Mouse (Mus musculus): ENCODE measurements around the gene Tmem235.

The Tmem235 gene

GRCm38 (mm10) chr11:117864805-117865204 is 4.3 kb downstream of the Tmem235 start:
- no peak for DNase-seq (ENCODE audit: low read depth, low spot score)

DNA sequence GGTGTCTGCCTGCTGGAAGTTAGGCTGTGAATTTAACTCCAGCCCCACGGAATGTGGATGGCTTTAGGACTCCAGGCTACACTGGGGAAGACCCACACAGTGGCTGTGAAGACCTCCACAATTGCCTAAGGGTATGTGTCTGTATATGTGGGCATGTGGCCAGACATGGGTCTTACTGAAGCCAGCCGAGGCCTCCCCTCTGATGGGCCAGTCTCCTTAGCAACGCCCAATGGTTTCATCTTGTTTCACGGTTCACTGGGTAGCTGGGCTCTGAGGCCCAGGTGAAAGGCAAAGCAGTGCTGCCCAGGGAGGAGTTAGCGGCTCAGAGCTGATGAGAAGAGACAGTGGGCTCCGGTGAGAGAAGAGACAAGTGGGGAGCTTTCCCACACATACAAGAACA is 5.4 kb downstream of the Tmem235 start:
- DNase-seq (ENCODE audit: low read depth, low spot score) = no peak

GRCm38 (mm10) chr11:117870688-117871365 is 10.3 kb downstream of the Tmem235 start:
- DNase-seq (ENCODE audit: low read depth, low spot score) = peak; percentile 84

- no peak for DNase-seq (ENCODE audit: low read depth, low spot score)
These were observed 10.8 kb downstream of the Tmem235 start for GRCm38 (mm10) chr11:117871376-117871775.

- DNase-seq (ENCODE audit: low read depth, low spot score) = no peak
These were observed 11.5 kb downstream of the Tmem235 start for GRCm38 (mm10) chr11:117871911-117872584.

- no peak for DNase-seq (ENCODE audit: low read depth, low spot score)
These were observed 12.5 kb downstream of the Tmem235 start, which contains the start of gene Tha1 for GRCm38 (mm10) chr11:117872861-117873608. Tha1 (minus strand) TSS chr11:117873481.

DNA sequence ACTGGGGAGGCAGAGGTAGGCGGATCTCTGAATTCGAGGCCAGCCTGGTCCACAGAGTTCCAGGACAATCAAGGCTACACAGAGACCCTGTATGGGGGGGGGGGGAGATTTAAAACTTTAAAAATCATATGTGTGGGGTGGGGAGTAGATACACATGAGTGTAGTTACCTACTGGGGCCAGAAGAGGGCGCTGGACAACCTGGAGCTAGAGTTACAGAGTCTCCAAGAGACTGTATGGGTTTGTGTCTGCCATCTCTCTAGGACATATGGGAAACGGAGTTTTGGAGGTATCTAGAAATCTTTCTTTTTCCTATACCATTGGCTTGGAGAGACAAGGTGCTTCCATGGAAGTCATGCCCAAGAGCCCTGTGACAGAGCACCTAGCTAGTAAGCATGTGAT is 13.9 kb downstream of the Tmem235 start:
- no peak for DNase-seq (ENCODE audit: low read depth, low spot score)

- DNase-seq (ENCODE audit: low read depth, low spot score) = no peak
These were observed 15.1 kb downstream of the Tmem235 start for GRCm38 (mm10) chr11:117875681-117876080.

- no peak for DNase-seq (ENCODE audit: low read depth, low spot score)
These were observed 17.6 kb downstream of the Tmem235 start for GRCm38 (mm10) chr11:117877917-117878745.

DNA sequence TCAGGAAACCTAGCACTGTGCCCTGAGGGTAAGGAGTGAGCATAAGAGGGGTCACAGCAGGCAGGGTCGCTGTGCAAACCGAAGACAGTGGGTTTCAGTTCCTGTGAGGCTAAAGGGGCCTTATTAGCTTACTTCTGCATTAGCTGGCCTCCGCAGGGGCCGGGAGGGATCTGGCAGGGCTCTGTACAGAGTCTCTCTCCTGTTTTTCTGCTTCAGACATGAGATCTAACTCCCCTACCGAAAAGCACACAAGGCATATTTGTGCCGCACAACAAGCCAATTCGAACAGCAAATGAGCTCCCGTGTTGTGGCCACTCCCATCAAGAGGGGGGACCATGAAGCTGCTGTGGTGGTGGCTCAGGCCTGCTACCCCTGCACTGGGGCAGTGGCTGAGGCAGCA is 18.3 kb downstream of the Tmem235 start:
- no peak for DNase-seq (ENCODE audit: low read depth, low spot score)

DNA sequence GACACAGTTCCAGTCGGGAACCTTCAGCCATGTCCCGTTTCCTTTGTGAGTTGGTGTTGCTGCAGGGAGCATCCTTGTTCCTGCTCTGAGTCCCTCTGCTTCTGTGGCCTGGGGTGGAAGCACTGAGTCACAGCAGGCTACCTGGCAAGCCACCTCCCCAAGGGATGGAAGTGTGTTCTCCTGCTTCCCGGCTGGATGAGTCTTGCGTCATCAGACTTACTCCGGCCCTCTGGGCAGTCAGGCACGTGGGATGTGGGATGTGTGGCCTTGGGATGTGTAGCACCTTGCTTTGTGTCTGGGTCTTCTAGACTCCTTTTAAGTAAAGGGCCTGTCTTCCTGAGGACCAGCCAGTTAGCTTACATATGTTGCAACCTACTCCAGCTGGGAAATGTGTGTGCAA is 19.1 kb downstream of the Tmem235 start:
- DNase-seq (ENCODE audit: low read depth, low spot score) = no peak

DNA sequence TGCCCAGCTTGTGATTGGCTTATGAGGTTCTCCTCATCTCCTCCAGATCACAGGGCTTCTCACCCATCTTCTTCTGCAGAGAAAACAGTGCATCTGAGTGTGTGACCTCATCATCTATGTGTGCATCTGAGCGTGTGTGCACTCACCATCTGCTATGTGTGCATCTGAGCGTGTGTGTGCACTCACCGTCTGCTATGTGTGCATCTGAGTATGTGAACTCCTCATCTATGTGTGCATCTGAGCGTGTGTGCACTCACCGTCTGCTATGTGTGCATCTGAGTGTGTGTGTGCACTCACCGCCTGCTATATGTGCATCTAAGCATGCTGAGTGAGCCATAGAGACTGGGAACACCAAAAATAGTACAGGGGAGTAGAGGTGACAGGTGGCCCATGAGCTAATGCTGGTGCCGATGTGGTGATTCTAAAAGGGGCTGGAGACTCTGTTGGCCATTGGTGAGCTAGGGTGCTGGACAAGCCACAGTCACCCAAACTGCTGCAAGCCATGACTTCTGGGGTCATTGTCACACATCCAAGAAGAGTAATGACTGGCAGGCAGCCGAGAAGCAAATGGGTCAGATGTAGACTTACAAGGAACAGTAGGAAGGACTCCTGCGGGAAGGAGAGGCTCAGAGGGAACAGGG is 19.9 kb downstream of the Tmem235 start:
- DNase-seq (ENCODE audit: low read depth, low spot score) = no peak

DNA sequence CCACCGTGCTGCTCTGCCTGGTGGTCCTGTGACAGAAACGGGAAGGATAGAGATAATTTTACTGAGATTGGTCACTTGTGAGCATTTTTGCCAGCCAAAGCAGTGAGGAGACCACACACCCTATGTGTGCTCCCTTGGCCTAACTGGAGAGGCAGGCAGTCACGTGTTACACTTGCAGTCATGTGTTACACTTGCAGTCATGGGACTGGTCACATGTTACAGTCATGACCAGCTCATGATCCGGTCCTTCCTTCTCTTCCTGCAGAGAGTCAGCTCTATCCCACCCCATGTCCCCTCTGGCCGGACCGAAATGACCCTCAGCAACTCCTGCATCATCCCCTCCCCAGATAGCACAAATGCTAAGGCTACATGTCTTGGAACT is 20.4 kb downstream of the Tmem235 start:
- no peak for DNase-seq (ENCODE audit: low read depth, low spot score)

GRCm38 (mm10) chr11:117881787-117882186 is 21.2 kb downstream of the Tmem235 start:
- DNase-seq (ENCODE audit: low read depth, low spot score) = no peak

GRCm38 (mm10) chr11:117882208-117882607 is 21.7 kb downstream of the Tmem235 start:
- DNase-seq (ENCODE audit: low read depth, low spot score) = no peak

GRCm38 (mm10) chr11:117886000-117886399 is 25.4 kb downstream of the Tmem235 start:
- DNase-seq (ENCODE audit: low read depth, low spot score) = no peak

DNA sequence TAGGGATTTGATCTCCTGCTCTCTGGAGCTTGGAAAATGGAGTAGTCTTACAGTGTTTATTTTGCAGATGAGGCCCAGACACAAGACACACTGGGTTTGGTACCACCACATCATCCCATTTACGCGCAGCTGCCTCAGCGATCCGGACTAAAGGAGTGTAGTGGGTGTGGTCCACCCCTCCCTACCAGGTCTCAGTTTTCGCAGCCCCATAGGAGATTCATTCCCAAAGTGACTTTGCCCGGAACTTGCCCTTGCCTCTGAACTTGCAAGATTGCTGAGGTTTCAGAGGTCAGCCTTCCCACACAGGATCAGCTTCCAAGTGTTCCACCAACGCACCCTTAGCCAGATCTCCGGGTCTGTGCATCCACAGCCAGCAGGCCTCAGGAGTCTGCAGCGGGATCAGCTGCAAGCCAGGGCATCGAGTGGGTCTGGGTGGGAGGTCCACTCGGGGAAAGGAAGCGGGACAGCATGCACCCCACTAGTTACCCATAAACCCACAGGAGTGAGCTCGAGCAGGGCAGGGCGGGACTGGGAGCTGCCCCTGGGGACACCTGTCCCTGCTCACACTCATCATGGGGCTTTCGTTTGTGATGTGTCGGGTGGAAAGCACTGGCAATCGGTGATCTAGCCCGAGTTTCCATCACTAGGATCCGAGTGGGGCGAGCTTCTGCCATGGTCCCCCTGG is 27.8 kb downstream of the Tmem235 start:
- DNase-seq (ENCODE audit: low read depth, low spot score) = no peak

GRCm38 (mm10) chr11:117888853-117889822 is 28.6 kb downstream of the Tmem235 start:
- no peak for DNase-seq (ENCODE audit: low read depth, low spot score)

DNA sequence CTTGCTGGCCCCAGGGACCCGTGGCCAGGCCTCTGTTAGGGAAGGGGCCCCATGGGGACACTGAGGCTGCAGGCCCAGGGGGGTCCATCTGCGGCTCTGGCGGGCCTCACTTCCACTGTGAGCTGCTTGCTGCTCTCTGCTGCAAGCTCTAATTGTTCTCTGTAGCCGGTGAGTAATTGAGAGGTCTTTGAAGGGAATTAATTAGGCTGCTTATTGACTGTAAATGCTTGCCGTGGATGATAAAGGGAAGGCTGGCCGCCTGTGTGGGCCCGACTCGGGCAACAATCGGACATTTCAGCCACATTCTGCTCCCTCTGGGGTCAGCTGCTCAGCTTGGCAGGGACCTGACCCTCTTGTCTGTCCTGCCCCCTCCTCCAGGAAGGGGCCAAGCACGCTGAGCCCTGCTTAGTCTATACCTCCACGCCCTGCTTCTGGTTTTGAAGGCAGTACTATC is 29.4 kb downstream of the Tmem235 start:
- DNase-seq (ENCODE audit: low read depth, low spot score) = no peak
